10 mouse cellular contexts compared by ENCODE assay signal in the genomic region with DNA sequence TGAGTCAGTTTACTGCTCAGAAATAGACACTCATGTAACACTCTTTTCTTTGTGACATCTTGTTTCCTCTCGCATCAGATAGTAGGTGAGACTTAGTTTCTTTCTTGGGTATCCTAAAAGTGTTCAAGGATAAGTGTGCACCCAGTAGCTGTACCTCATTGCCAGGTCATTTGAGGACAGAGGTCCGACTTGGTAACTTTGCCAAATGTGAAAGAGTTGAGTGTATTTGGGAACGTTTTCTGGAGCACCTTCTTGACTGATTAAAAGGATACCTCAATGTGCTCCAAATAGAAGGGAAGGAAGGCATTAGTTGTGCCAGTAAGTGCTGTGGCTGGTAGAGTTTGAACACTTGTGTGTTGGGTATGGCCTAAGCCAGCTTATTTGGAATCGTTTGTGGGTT. TPM values are rescaled to one million over a fixed set of nuclear protein-coding genes. Genes with fewer than 3 reads are reported as not detected.
DNase-seq lines count a peak whose midpoint lies in the region; ATAC-seq and TF ChIP-seq lines count a peak whose summit lies in the region.
"Had no signal": no experiment of that assay in that cellular context is flagged by ENCODE, and none has a peak within 500 bp of the region (broad histone marks: within the 10 kb centered on the region; RNA-seq: fewer than 3 reads in every experiment).

No protein-coding gene starts in this region.

- TF ChIP-seq POLR2A in limb, embryonic 14.5 days (IDR thresholded peaks at IDR 0.05; ENCODE audit: borderline replicate concordance, extremely low read depth, insufficient read depth, insufficient read length) = no peak

- no peaks in the 10 kb centered on the region for H3K9me3 ChIP-seq in lung, embryonic 15.5 days
- no peaks in the 10 kb centered on the region for H3K9me3 ChIP-seq in limb, embryonic 14.5 days (ENCODE audit: control insufficient read depth, low read length)
- H3K9me3 ChIP-seq in neural tube, embryonic 15.5 days (replicated peaks) = no peaks in the 10 kb centered on the region

- peak overlapping the region; percentile 0; the same call in 1 of the 2 replicates for H3K9ac ChIP-seq in lung, embryonic 15.5 days
- H3K9ac ChIP-seq in limb, embryonic 14.5 days (ENCODE audit: low read depth, low read length, severe bottlenecking) = no peak overlapping the region
- H3K9ac ChIP-seq in neural tube, embryonic 15.5 days (replicated peaks) = 0 out of 2 replicates have a peak overlapping the region, but pooled peaks have one; percentile 94

- peak; percentile 45 for DNase-seq in heart, adult 11 months
- no peak for DNase-seq in heart, postnatal 4 days
- no peak for DNase-seq in lung, postnatal 4 days
- DNase-seq in limb, embryonic 14.5 days (ENCODE audit: low spot score) = no peak
- no peak for DNase-seq in thymus, postnatal 10 days (ENCODE audit: low spot score in 2 of 2)
- DNase-seq in layer of hippocampus, adult 9-11 months = no peak
- DNase-seq: gastrocnemius, postnatal 36 days; spleen, adult 18-20 months had no signal

- H3K27ac ChIP-seq in lung, embryonic 15.5 days = no peak overlapping the region
- H3K27ac ChIP-seq in limb, embryonic 14.5 days (replicated peaks; ENCODE audit: low read depth, low read length) = no peak overlapping the region
- no peak overlapping the region for H3K27ac ChIP-seq in neural tube, embryonic 15.5 days (replicated peaks)

- peak overlapping the region; percentile 72; the same call in 1 of the 2 replicates for H3K4me2 ChIP-seq in lung, embryonic 15.5 days
- peak overlapping the region; percentile 53 for H3K4me2 ChIP-seq in limb, embryonic 14.5 days (replicated peaks; ENCODE audit: low read depth, low read length, severe bottlenecking)
- peak overlapping the region; percentile 80 for H3K4me2 ChIP-seq in neural tube, embryonic 15.5 days

- 68% methylated on average over 4 of the region's 4 CpGs for WGBS in lung, embryonic 15.5 days
- 80% methylated on average over 4 of the region's 4 CpGs for WGBS in limb, embryonic 14.5 days
- 87% methylated on average over 4 of the region's 4 CpGs for WGBS in neural tube, embryonic 15.5 days

- no peaks in the 10 kb centered on the region for H3K27me3 ChIP-seq in lung, embryonic 15.5 days
- H3K27me3 ChIP-seq in limb, embryonic 14.5 days (ENCODE audit: control insufficient read depth, insufficient read depth, low read length) = no peaks in the 10 kb centered on the region
- H3K27me3 ChIP-seq in neural tube, embryonic 15.5 days (replicated peaks) = no peaks in the 10 kb centered on the region

- H3K4me3 ChIP-seq in lung, embryonic 15.5 days = peak overlapping the region; percentile 76
- peak overlapping the region; percentile 95; the same call in 1 of the 2 replicates for H3K4me3 ChIP-seq in limb, embryonic 14.5 days (replicated peaks; ENCODE audit: low read length)
- H3K4me3 ChIP-seq in neural tube, embryonic 15.5 days (replicated peaks) = peak overlapping the region; percentile 99

- no peaks in the 10 kb centered on the region for H3K36me3 ChIP-seq in lung, embryonic 15.5 days
- no peaks in the 10 kb centered on the region for H3K36me3 ChIP-seq in limb, embryonic 14.5 days (ENCODE audit: control insufficient read depth, insufficient read depth, low read length)
- no peaks in the 10 kb centered on the region for H3K36me3 ChIP-seq in neural tube, embryonic 15.5 days

- no peak for ATAC-seq in lung, embryonic 15.5 days (ENCODE audit: borderline replicate concordance, extremely low read depth, low FRiP score, low TSS enrichment)
- ATAC-seq in limb, embryonic 14.5 days (ENCODE audit: low FRiP score, low read depth) = no peak
- no peak for ATAC-seq in neural tube, embryonic 15.5 days (ENCODE audit: low FRiP score)

- H3K4me1 ChIP-seq in lung, embryonic 15.5 days = peaks cover 19% of the 10 kb centered on the region
- H3K4me1 ChIP-seq in limb, embryonic 14.5 days (ENCODE audit: control insufficient read depth, insufficient read depth, low read length) = peaks cover 18% of the 10 kb centered on the region
- peaks cover 35% of the 10 kb centered on the region for H3K4me1 ChIP-seq in neural tube, embryonic 15.5 days

RNA-seq across cellular contexts. Expression of a gene that starts 1.7 kb away (rescaled TPM):
- 100 to 1,000 TPM; 389 to 429 TPM for total RNA-seq in heart, postnatal 4 days (2021)
- 162 and 163 TPM in 2 replicates for polyA plus RNA-seq in lung, embryonic 15.5 days (2015; fragmentation: Nextera tagmentation; extraction: Ambion mirVana)
- polyA plus RNA-seq in limb, embryonic 14.5 days (2012; rRNA removed) = 103 and 110 TPM in 2 replicates
- polyA plus RNA-seq in limb, embryonic 14.5 days (2014; fragmentation: Nextera tagmentation; extraction: Ambion mirVana) = 162 and 166 TPM in 2 replicates
- 132 and 142 TPM in 2 replicates for polyA plus RNA-seq in neural tube, embryonic 15.5 days (2015; fragmentation: Nextera tagmentation; extraction: Ambion mirVana)

RNA-seq across cellular contexts. Expression of a gene that starts 28.4 kb away (rescaled TPM):
- total RNA-seq in heart, postnatal 4 days (2021) = 1 to 10 TPM in 1 of 2 experiments, under 1 TPM in 1; 0.95 to 1.1 TPM
- polyA plus RNA-seq in lung, embryonic 15.5 days (2015; fragmentation: Nextera tagmentation; extraction: Ambion mirVana) = 0.26 and 0.33 TPM in 2 replicates
- 0.03 and 0.04 TPM in 2 replicates for polyA plus RNA-seq in limb, embryonic 14.5 days (2012; rRNA removed)
- polyA plus RNA-seq in limb, embryonic 14.5 days (2014; fragmentation: Nextera tagmentation; extraction: Ambion mirVana) = 0.06 TPM in 2 replicates
- 0.09 and 0.22 TPM in 2 replicates for polyA plus RNA-seq in neural tube, embryonic 15.5 days (2015; fragmentation: Nextera tagmentation; extraction: Ambion mirVana)
- total RNA-seq: gastrocnemius, postnatal 36 days had no signal
